Mouse (Mus musculus) mouse trophoblast stem cell (cell line): ENCODE data around the gene Smcr8.

Experiments used
- in situ Hi-C, 2 experiments: fragments of 300-500 bp; cut with MseI, MboI; formaldehyde crosslinking; loops; 2 replicates in 1 of 2; 3 replicates in 1 of 2; pipeline ENCODE4 v1.15.1; 2025

Gene Smcr8

DNA sequence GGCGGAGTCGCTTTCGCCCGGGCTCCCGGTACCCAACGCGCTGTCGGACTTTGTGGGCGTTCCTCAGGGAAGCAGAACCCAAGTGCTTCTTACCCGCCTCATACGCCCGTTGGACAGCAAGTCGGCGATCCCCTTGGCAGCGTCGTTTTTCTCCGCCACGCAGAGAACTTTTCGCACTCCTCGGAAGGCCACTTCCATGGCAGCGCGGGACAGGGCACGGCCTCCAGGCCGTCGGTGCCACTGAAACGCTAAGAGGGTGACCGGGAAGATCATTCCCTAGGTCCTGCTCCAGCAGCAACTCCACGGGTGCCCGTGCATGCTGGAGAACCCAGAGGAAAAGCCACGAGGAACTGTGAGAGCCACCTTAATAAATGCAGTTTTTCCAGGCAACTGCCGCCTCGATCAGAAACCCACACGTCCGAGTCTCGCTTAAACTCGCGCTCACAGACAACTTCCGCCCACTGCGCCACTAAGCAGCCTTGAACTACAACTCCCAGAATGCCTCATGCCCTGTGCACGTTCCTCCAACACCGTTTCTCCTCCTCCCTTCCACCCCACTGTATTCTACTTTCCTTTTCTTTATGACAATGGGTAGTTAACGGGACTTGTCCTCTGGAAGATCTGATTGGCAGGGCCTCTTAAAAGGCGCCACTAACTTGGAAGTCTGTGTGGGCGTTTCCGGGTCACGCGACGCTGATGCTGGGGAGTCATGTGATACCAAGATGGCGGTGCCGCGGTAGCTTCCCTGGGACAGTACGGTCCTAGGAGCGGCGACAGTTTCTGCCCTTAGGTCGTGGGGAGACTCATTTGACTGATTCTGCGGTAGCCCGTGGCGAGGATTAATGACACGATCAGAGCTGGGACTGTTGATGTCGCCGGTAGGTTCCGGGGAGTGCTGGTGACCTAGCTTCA is at the start of gene Smcr8, which contains the start of gene Top3a:
Smcr8 (plus strand) TSS at position 696 of the 912 bp plus-strand sequence.
Top3a (minus strand) TSS at position 537 of the 912 bp plus-strand sequence.
- in situ Hi-C loops, result no loop called here

DNA sequence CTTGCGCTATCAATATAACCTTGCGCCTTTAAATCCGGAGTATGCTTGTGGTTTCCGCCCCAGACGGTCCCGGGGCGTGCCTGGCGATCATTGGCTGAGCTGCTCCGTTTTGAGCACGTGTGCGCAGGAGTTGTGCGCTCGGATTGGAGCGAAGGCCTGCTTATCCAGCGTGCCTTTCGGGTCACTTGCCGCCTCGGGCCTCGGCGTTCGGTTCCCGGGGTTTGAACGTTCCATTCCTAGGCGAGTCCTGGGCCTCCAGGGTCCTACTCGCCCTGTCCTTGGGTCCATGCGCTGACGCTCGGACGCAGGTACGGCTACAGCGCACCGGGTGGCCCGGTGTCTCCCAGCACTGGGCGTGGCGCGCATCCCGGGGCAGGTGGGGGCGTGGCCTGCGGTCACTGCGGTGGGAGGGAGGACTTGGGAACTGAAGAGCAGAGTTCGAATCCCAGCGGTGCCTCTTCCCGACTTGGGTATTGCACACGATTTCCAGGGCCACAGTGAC is 49.0 kb upstream of the Smcr8 start, which contains the start of gene Mief2:
Mief2 (plus strand) TSS at position 139 of the 502 bp plus-strand sequence.
- in situ Hi-C loops, result no loop called here

DNA sequence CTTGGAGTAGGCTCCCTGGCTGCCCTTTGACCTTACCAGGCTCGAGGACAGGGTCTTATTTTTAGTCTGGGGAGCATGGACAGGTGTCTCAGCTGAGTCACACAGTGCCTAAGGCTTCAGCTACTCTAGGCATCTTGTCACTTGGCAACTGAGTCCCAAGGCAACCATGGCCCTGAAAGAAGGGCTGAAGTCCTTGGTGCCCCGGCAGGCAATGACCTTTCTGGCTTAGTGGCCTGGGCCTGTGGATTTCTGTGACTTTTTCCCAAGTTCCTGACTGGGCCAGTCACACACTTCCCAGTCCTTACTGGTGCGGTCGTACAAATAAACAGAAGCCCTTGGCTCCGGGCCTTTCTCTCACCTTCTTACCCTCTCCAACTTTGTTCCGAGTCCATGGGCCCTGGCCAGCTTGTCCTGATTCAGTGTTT is 48.1 kb upstream of the Smcr8 start:
- in situ Hi-C loops, result no loop called here

DNA sequence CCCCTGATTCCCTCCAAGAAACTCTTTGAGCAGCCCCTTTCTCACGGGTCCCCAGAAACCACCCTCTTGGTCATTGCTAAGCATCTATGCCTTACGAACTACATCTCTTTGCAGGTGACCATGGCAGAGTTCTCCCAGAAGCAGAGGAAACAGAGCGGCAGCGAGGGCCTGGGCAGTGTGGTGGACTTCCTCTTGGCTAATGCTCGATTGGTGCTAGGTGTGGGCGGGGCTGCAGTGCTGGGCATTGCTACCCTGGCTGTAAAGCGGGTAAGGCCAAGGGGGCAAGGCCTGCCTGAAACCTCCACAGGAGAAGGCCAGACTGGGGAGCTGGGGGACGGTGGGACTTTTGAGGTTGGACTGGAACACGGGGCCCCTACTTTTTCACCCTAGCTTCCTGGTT is 47.2 kb upstream of the Smcr8 start:
- in situ Hi-C loops, result no loop called here

DNA sequence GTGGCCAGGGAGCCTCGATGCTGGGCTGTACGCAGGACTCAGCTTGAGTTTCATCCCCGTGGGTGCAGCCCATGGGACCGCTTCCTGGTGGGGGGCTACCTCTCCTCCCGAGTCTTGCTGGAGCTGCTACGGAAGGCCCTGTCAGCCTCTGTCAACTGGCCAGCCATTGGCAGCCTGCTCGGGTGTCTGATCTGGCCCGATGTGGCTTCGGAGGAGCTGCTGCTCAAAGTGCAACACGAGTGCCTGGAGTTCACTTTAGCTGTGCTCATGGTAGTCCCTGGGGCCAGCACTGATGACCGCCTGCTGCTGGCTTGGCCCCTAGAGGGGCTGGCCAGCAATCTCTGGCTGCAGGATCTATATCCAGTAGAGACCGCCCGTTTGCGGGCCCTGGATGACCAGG is 46.1 kb upstream of the Smcr8 start:
- in situ Hi-C loops, result no loop called here

DNA sequence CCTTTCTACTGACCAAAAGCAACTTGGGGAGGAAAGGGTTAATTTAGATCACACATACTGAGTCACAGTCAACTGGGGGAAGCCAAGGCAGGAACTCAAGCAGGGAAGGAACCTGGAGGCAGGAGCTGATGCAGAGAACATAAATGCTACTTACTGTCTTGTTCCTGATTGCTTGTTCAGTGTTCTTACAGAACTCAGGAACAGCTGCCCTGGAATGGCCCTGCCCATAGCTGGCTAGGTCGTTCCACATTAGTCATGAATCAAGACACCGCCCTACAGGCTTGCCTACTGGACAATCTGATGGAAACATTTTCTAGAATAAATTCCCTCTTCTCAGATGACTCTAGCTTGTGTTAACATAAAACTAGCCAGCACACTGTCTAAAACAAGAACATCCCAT is 43.1 kb upstream of the Smcr8 start:
- in situ Hi-C loops, result no loop called here

DNA sequence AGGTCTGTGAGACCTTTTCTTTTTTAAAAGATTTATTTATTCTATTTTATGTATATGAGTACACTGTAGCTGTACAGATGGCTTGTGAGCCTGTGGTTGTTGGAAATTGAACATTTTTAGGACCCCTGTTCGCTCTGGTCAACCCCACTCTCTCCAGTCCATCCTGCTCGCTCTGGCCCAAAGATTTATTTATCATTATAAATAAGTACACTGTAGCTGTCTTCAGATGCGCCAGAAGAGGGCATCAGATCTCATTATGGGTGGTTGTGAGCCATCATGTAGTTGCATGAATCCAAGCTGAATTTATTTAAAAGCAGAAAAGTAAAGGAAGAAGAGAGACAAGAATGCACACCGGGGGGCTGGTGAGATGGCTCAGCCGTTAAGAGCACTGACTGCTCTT is 42.1 kb upstream of the Smcr8 start:
- in situ Hi-C loops, result no loop called here

DNA sequence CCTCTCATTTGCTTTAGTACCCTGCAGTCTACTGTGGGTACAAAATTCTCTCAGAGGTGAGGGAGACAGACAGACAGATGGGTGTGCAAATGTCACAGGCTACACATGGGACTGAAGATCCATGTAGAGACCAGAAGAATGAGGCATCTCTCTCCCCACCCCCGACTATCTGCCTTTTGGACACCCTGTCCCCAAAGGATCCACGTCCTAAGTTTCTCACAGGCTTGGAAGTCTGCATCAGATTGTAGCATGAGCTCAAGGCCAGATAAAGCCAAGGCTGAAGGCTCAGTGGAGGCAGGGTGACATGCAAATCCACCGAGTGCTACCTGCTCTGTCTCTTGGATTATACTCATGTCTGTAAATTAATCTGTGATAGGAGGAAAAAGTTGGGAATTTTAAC is 40.8 kb upstream of the Smcr8 start:
- in situ Hi-C loops, result no loop called here

DNA sequence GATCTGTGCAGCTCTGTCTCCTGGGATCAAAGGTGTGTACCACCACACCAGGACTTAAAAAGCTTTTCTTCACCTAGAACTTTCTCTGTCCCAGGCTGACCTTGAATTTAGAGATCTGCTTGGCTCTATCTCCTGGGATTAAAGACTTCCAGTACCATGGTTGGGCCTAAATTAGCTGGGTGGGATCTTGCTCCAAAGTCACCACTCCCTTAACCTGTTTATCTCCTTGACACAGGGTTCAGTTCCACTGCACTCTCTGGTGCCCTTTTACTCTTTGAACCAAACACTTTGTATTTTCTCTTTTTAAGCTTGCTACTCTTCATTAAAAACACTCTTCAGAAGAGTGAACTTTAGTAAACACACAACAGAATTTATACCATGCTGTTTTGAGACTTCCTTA is 39.9 kb upstream of the Smcr8 start:
- in situ Hi-C loops, result no loop called here

DNA sequence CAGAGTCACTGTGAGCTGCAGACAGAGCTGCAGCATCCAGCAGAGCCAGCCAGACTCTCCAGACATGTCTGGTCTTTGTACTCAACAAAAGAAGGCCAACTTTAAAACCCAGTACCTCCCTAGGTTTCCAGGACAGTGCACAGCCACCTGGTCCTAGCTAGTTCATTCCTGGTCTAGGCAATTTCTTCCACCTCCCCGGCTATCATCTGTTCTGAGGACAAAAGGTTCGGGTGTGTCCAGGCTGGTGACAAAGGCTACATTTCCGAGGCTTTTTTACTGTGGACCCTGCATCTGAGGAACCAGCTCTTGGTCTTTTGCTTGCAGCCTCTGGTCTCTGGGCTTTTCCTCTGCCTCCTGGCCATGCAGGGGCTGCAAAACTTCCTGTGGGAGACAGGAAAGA is 37.0 kb upstream of the Smcr8 start:
- in situ Hi-C loops, result no loop called here

DNA sequence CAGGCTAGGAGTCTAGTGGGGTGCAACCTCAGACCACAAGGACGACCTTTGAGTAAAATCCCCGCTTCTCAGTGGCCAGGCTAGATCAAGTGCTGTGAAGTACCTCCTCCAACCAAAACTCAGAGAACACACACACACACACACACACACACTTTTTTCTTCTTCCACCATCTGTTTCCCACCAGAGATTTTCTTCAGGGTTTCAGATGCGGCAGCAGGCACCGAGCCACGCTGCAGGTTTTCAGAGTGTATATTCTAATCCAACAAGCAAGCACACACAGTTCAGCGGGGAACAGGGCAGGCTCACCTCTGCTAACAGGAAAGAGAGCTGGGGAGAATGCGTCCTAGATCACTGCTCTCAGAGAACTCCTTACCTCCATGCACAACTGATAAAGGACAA is 21.8 kb upstream of the Smcr8 start:
- in situ Hi-C loops, result no loop called here

DNA sequence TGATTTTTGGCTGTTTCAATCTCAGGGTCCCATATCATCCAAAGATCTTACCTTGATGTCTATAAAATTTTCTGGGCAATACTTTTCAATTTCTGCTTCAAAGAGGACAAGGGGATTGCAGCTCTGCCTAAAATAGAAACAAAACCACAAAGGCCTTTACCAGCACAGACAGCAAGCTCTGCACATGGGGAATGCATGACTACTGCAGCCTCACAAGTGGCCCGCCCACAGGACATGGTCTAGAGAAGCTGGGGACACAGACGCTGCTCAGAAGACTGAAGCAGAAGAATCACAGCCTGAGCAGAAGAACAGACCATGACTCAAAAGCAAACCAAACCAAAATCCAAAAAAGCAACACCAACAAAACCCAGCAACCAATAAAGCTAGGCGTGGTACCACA is 15.6 kb upstream of the Smcr8 start:
- in situ Hi-C loops, result no loop called here

DNA sequence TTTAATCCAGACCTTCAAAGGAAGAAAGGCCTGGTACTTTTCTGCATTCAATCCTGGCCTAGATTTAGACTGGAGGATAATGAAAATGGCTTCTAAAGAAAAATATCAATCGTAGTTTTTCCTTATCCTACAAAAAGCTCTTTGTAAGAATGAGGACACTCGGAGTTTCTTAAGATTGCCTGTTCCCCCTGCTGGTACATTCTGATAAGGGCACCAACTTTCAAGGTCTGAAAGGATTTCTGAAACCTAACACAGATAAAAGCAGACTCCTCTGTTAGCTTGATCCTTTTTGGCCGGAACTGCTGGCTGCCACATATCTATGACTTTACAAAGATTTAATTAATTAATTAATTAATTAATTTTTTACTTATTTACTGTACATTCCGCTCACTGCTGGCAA is 10.4 kb upstream of the Smcr8 start:
- in situ Hi-C loops, result no loop called here

DNA sequence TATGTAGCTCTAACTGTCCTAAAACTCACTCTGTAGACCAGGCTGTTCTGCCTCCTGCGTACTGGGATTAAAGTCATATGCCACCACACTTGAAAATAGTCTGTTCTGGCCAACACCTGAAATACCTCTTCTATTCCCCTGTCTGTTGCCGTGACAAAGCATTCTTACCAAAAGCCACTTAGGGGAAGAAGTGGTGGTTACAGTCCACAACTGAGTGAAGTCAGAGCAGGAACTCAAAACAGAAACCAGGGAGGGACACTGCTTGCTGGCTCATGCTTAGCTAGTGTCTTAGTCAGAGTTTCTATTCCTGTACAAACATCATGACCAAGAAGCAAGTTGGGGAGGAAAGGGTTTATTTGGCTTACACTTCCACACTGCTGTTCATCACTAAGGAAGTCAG is 8.0 kb upstream of the Smcr8 start:
- in situ Hi-C loops, result no loop called here

DNA sequence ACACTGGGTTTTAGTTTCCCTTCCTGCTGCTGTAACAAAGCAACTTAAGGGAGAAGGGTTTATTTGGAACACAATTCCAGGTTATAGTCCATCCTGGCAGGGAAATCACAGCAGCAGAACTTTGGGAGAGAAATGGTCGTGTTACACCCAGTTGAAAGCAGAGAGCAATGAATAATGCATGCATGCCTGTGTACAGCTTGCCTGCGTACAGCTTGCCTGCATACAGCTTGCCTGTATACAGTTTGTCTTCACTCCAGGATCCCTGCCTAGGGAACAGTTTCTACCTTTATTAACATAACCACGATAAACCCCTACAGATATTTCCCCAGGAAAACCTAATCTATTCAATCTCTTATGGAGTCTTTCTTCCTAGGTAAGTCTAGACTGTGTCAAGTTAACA is 6.5 kb upstream of the Smcr8 start:
- in situ Hi-C loops, result no loop called here

DNA sequence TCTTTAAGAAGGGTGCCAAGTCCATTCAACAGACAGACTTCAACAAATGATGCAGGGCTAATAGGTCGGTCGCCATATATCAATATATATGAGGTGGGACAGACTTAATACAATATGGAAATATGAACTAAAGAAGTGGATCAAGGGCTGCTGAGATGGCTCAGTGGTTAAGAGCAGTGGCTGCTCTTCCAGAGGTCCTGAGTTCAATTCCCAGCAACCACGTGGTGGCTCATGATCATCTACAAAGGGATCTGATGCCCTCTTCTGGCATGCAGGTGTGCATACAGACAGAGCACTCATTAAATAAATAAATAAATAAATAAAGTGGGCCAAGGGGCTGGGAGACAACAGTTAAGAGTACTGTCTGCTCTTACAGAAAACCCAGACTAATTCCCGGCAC is 5.2 kb upstream of the Smcr8 start:
- in situ Hi-C loops, result no loop called here

DNA sequence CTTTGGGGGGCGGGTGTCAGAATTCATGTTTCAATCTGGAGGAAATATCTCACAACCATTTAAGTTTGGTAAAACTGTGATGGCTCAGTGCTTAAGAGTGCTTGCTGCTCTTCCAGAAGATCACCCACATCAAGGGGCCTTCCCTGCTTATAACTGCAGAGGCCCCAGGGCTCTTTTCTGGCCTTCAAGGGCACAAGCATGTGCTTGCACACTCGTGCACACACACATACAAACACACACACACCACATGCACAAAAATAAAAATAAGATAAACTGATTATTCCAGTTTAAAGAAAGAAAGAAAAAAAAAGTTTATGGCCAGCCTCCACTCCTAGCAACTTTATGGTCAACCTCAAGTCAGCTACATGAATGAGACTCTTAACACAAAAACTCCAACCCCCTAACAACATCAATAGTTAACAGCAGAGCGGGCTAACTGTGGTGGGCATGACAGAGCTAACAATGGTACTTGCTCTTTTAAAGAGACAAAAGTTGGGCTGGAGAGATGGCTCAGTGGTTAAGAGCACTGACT is 3.1 kb upstream of the Smcr8 start:
- in situ Hi-C loops, result no loop called here

DNA sequence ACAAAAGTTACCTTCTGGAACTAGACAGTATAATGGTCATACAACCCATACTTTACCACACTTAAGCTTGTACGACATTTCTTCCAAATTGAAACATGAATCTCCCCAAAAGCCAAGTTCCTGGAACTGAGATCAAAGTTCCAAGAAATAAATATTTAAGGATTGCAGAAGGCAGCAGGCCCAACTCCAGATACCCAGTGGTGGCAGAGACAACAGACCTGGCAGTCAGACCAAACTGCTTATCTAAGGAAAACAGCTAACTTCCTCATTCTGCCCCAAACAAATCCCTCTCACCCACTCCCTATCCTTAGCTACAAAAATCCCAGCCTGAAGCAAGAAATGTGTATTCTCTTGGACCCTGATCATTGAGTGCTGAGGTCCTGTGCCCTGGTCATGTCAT is 2.5 kb upstream of the Smcr8 start:
- in situ Hi-C loops, result no loop called here

DNA sequence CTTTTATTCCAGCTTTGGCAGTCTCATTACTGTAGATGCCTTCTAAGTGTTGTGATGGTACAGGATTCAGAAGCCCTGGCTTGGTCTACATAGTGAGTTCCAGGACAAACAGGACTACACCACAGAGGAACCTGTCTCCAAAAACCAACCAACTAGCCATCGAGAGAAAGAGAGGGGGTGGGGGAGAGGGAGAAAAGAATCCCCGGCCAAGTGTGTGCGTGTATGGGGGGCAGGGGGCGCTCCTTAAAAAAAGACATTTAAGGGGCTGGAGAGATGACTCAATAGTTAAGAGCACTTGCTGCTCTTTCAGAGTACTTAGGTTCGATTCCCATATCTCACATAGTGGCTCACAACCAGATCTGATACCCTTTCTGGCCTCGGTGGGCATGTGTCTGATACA is 1.7 kb upstream of the Smcr8 start:
- in situ Hi-C loops, result no loop called here

DNA sequence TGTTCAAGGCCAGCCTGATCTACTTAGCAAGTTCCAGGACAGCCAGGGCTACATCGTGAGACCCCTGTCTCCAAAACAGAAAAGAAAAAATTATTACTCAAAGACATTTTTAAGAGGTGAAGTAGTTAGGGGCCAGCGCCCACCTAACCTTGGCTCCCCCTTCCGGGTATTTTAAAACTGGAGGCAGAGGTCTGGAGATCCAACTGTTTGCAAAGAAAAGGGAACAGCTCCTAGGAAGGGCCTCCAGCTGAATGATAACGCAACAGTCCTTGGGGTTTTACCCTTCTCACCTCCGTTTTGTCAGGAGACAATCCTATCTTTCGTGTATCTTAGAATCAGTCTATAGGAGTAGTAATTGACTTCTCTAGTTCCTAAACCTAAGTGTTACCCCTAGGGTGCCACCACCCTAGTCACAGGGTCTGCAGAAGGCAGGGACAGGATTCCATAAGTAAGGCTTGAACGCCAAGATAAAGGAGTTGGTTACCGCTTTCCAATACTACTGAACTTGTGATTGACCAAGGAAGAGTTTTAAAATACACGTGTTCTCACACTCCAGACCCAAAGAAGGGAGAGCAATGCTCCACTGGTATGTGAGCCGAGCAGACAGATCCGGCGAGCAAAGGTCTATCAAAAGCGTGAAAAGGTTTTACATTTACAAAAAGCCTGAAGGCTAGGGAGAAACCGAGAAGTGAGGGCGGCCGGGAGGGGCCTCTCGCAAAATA is 1.1 kb upstream of the Smcr8 start:
- in situ Hi-C loops, result no loop called here

DNA sequence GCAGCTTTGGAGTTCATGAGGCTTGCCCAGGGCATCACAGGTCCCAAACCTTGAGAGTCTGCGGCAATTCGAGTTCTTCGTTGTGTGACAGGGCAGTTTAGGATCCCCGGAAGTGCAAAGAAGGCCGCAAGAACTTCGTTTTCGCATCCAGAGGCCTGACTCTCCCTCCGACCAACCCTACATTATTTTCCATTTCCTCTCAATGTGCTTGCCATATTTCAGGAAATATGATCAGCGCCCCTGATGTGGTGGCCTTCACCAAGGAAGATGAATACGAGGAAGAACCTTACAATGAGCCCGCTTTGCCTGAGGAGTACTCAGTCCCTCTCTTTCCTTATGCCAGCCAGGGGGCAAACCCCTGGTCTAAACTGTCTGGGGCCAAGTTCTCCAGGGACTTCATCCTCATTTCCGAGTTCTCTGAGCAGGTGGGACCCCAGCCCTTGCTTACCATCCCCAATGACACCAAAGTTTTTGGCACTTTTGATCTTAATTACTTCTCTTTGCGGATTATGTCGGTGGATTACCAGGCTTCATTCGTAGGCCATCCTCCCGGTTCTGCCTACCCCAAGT is 562 bp downstream of the Smcr8 start:
- in situ Hi-C loops, result no loop called here

DNA sequence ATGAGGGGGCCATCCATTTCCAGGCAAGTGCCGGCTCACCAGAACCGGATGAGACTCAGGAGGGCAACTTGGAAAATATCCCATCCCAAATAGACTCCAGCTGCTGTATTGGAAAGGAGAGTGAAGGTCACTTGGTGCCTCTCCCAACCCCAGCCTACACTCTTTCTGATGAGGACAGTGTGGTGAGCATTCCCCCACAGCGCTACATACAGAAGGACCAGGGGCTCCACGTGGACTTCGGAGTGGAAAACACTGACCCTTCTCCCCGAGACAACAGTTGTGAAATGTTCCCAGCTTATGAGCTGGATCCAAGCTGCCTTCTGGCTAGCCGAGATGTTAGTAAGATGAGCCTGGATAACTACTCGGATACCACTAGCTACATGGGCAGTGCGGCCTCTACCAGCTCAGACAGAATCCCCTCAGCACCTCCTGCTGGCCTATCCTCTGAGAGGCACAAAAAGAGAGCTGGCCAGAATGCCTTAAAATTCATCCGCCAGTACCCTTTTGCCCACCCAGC is 2.4 kb downstream of the Smcr8 start:
- in situ Hi-C loops, result no loop called here
